Mouse (Mus musculus): ENCODE measurements around the gene Gm21836.

- no peak for TF ChIP-seq POLR2A (IDR thresholded peaks at IDR 0.05; ENCODE audit: low read depth, low read length)
- TF ChIP-seq CTCF (IDR thresholded peaks at IDR 0.05; ENCODE audit: extremely low read depth, insufficient read depth, insufficient read length, insufficient replicate concordance), result no peak
These were observed 15.5 kb downstream of the Gm21836 start for GRCm38 (mm10) chr9:124478081-124478480.
